Mouse (Mus musculus) midbrain, embryonic 16.5 days (tissue): ENCODE results near the gene Trhr2. TPM values are rescaled to one million over a fixed set of nuclear protein-coding genes. Genes with fewer than 3 reads are reported as not detected.

Experiments
- ATAC-seq: fragments of 200-750 bp; cut with Nextera tagmentation; 2 replicates; pipeline ENCODE4 v1.8.0; 2017; ENCODE audit warnings: moderate TSS enrichment
- H3K27ac ChIP-seq: fragments of 300-500 bp; sonication (generic); 2 replicates; pipeline ENCODE4 v1.5.1; 2014; ENCODE audit warnings: mild to moderate bottlenecking, low read length, mixed read lengths
- H3K27me3 ChIP-seq: fragments of 300-500 bp; sonication (generic); 2 replicates; pipeline ENCODE4 v1.6.1; 2014; ENCODE audit warnings: low read depth, low read length, mixed read lengths; ENCODE audit not compliant: control insufficient read depth, insufficient read depth
- H3K36me3 ChIP-seq: fragments of 300-500 bp; sonication (generic); 2 replicates; pipeline ENCODE4 v1.6.1; 2014; ENCODE audit warnings: mild to moderate bottlenecking, low read length, moderate library complexity, mixed read lengths; ENCODE audit not compliant: control insufficient read depth, insufficient read depth
- H3K4me1 ChIP-seq: fragments of 300-500 bp; sonication (generic); 2 replicates; pipeline ENCODE4 v1.6.1; 2014; ENCODE audit warnings: mild to moderate bottlenecking, low read length, mixed read lengths; ENCODE audit not compliant: control insufficient read depth, insufficient read depth
- H3K4me2 ChIP-seq: fragments of 300-500 bp; sonication (generic); 2 replicates; pipeline ENCODE4 v1.6.1; 2014; ENCODE audit warnings: mild to moderate bottlenecking, low read length, mixed read lengths
- H3K4me3 ChIP-seq: fragments of 300-500 bp; sonication (generic); 2 replicates; pipeline ENCODE4 v1.5.1; 2014; ENCODE audit warnings: low read depth, mild to moderate bottlenecking, low read length, moderate library complexity, mixed read lengths
- H3K9ac ChIP-seq: fragments of 300-500 bp; sonication (generic); 2 replicates; pipeline ENCODE4 v1.6.1; 2014; ENCODE audit warnings: low read depth, low read length, mixed read lengths
- H3K9me3 ChIP-seq: fragments of 300-500 bp; sonication (generic); replicated peaks from 2 replicates; pipeline ENCODE4 v1.6.1; 2014; ENCODE audit warnings: mild to moderate bottlenecking, low read length, mixed read lengths; ENCODE audit not compliant: control insufficient read depth, poor library complexity, severe bottlenecking
- WGBS: fragments of 180-500 bp; shearing (Covaris S2); extraction: QIAGEN DNeasy Blood & Tissue Kit; methylation state at CpG from one replicate; pipeline ENCODE4 v1.1.7; 2014; 5-methylcytosine and 5-hydroxymethylcytosine counted together
- polyA plus RNA-seq: library from polyadenylated mRNA; unstranded; fragments of >200 nt; fragmentation: Nextera tagmentation; extraction: Ambion mirVana; gene quantifications from 2 replicates; pipeline ENCODE4 v1.2.1, GENCODE M21; 2015

Trhr2 gene
- polyA plus RNA-seq, 1 experiment from 2014 or later: 0.26 TPM

DNA sequence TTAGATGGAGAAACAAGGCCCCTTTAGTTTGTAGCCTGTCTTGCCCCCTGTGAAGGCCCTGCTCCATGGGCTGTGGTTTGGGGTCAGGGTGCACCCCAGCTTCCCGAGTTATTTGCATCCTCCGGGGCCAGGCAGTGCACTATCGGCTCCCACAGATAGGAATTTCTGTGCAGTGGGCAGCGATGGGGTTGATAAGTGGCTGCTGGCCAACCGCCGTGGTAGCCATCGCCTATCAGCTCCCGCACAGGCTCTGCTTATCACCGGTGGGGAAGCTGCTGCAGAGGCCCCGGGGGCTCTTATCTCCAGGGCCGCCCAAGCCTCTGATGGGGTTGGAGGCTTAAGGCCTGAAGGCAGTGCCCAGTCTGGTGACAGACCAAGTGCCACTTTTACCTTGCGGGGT lies 51.3 kb downstream of the Trhr2 start:
- Histone ChIP-seq H3K9ac (no peak overlapping the region), H3K4me1 (no peaks in the 10 kb centered on the region), H3K4me3 (no peak overlapping the region), H3K27me3 (no peaks in the 10 kb centered on the region), H3K9me3 (no peaks in the 10 kb centered on the region), H3K27ac (no peak overlapping the region), H3K36me3 (no peaks in the 10 kb centered on the region), H3K4me2 (no peak overlapping the region)
- no peak for ATAC-seq
- 79% methylated on average over 12 of the region's 12 CpGs for WGBS

DNA sequence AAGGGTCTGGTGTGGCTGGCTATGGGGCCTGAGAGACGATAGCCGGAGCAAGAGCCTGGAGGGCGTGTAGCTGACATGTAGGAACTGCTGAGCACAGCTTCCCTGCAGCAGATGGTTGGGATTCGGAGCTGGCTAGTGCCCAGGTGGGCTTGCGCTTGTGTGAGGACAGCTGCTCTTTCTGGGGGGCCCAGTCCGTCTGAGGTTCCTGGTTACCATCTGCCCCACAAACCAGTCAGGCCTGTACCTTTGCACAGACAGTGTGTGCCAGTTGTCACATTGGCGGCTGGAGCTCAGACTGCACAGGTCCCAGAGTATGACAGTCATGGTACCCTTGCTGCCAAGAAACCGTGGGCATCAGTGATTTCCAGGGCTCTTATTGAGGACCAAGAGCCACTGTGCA lies 52.7 kb downstream of the Trhr2 start:
- no peak for ATAC-seq
- no peaks in the 10 kb centered on the region for H3K36me3 ChIP-seq
- no peaks in the 10 kb centered on the region for H3K4me1 ChIP-seq
- WGBS: 70% methylated on average over 8 of the region's 8 CpGs
- H3K4me2 ChIP-seq: no peak overlapping the region
- no peak overlapping the region for H3K9ac ChIP-seq
- no peak overlapping the region for H3K4me3 ChIP-seq
- no peak overlapping the region for H3K27ac ChIP-seq
- no peaks in the 10 kb centered on the region for H3K9me3 ChIP-seq
- no peaks in the 10 kb centered on the region for H3K27me3 ChIP-seq

Other genes starting within 250 kb of the Trhr2 start
- 0.77 and 1.2 TPM in 2 replicates for gene Zfpm1, start 78.6 kb downstream of the Trhr2 start, polyA plus RNA-seq
- gene Zc3h18, start 15.9 kb upstream of the Trhr2 start, polyA plus RNA-seq: 30.8 and 37.7 TPM in 2 replicates
- gene Il17c, start 61.3 kb upstream of the Trhr2 start, polyA plus RNA-seq: not detected in 2 replicates
- 27.3 and 29.8 TPM in 2 replicates for gene Cyba, start 72.2 kb upstream of the Trhr2 start, polyA plus RNA-seq
- 72.8 and 84.6 TPM in 2 replicates for gene Mvd, start 82.7 kb upstream of the Trhr2 start, polyA plus RNA-seq
- not detected in 2 replicates for gene Snai3, start 100.0 kb upstream of the Trhr2 start, polyA plus RNA-seq
- gene Rnf166, start 115.3 kb upstream of the Trhr2 start, polyA plus RNA-seq: 35.0 and 36.4 TPM in 2 replicates
- 83.6 and 85.1 TPM in 2 replicates for gene Ctu2, start 115.4 kb upstream of the Trhr2 start, polyA plus RNA-seq
- 1.8 and 2.0 TPM in 2 replicates for gene Piezo1, start 190.6 kb upstream of the Trhr2 start, polyA plus RNA-seq
- gene Cdt1, start 207.3 kb upstream of the Trhr2 start, polyA plus RNA-seq: 5.7 and 6.2 TPM in 2 replicates
- 156 and 157 TPM in 2 replicates for gene Aprt, start 216.2 kb upstream of the Trhr2 start, polyA plus RNA-seq